Comparison of ENCODE assay signal across 8 mouse cellular contexts in genomic region chr4:126105131-126105783, GRCm38 (mm10). TPM values are rescaled to one million over a fixed set of nuclear protein-coding genes. Genes with fewer than 3 reads are reported as not detected.
A peak's percentile ranks its signal among the peaks of the same experiment; 100 is the strongest.
DNase-seq lines count a peak whose midpoint lies in the region; ATAC-seq and TF ChIP-seq lines count a peak whose summit lies in the region.

No protein-coding gene starts in this region.

- peak overlapping the region; percentile 27 for H3ac ChIP-seq in C2C12 (ENCODE audit: control insufficient read depth, insufficient read length, low read depth)

- DNase-seq in gastrocnemius, adult 2 months: no peak
- DNase-seq in gastrocnemius, adult 18-20 months (ENCODE audit: low spot score): no peak
- no peak for DNase-seq in forebrain, postnatal 0 days
- DNase-seq in thymus, postnatal 10 days (ENCODE audit: low spot score in 2 of 2): no peak
- no peak for DNase-seq in spleen, postnatal 4 days (ENCODE audit: low spot score in 2 of 2)

- peak overlapping the region; percentile 85 for H3K4me2 ChIP-seq in forebrain, postnatal 0 days (ENCODE audit: low read depth)
- H3K4me2 ChIP-seq in liver, embryonic 16.5 days (ENCODE audit: low read depth, low read length): peak overlapping the region; percentile 99

- peak overlapping the region; percentile 97 for H3K27ac ChIP-seq in gastrocnemius, adult 2 months
- H3K27ac ChIP-seq in forebrain, postnatal 0 days (ENCODE audit: low read depth, low read length): no peak overlapping the region
- H3K27ac ChIP-seq in liver, embryonic 16.5 days (ENCODE audit: low read length): no peak overlapping the region; the same call in 1 of the 2 replicates

- no peaks in the 10 kb centered on the region for H3K27me3 ChIP-seq in C2C12 (ENCODE audit: control insufficient read depth, insufficient read depth, insufficient read length)
- H3K27me3 ChIP-seq in forebrain, postnatal 0 days (ENCODE audit: insufficient read depth, low read length): no peaks in the 10 kb centered on the region
- H3K27me3 ChIP-seq in liver, embryonic 16.5 days (ENCODE audit: control insufficient read depth, insufficient read depth, low read depth, low read length): no peaks in the 10 kb centered on the region

- peaks cover 67% of the 10 kb centered on the region for H3K79me2 ChIP-seq in C2C12 (ENCODE audit: control insufficient read depth, insufficient read depth)

- peaks cover 46% of the 10 kb centered on the region for H3K79me3 ChIP-seq in C2C12 (ENCODE audit: low read depth)

- peak overlapping the region; percentile 15; the same call in 1 of the 2 replicates for H3K9ac ChIP-seq in forebrain, postnatal 0 days
- H3K9ac ChIP-seq in liver, embryonic 16.5 days (ENCODE audit: low read depth, low read length): no peak overlapping the region

- no peak for ATAC-seq in forebrain, postnatal 0 days
- ATAC-seq in liver, embryonic 16.5 days (ENCODE audit: low read depth): no peak
- no peak for ATAC-seq in activated CD4-positive, CD25-positive, alpha-beta regulatory T cell, adult 4 months

- TF ChIP-seq CTCF in gastrocnemius, adult 2 months (IDR thresholded peaks at IDR 0.05): no peak
- no peak for TF ChIP-seq CTCF in C2C12 (IDR thresholded peaks at IDR 0.05; ENCODE audit: control insufficient read depth, insufficient read depth, insufficient read length)
- no peak for TF ChIP-seq CTCF in forebrain, postnatal 0 days (IDR thresholded peaks at IDR 0.05; ENCODE audit: low read depth)

- H3K9me3 ChIP-seq in forebrain, postnatal 0 days (ENCODE audit: low read length): no peaks in the 10 kb centered on the region
- H3K9me3 ChIP-seq in liver, embryonic 16.5 days (replicated peaks; ENCODE audit: control insufficient read depth, low read length): no peaks in the 10 kb centered on the region

- H3K4me1 ChIP-seq in forebrain, postnatal 0 days (ENCODE audit: insufficient read depth): peaks cover 28% of the 10 kb centered on the region
- peaks cover 66% of the 10 kb centered on the region for H3K4me1 ChIP-seq in liver, embryonic 16.5 days (ENCODE audit: control insufficient read depth, low read depth, low read length)

- H3K36me3 ChIP-seq in C2C12 (ENCODE audit: control insufficient read depth, insufficient read depth): no peaks in the 10 kb centered on the region
- no peaks in the 10 kb centered on the region for H3K36me3 ChIP-seq in forebrain, postnatal 0 days (ENCODE audit: insufficient read depth)
- no peaks in the 10 kb centered on the region for H3K36me3 ChIP-seq in liver, embryonic 16.5 days (ENCODE audit: control insufficient read depth, insufficient read depth)

- 51% methylated on average over 7 of the region's 7 CpGs for WGBS in forebrain, postnatal 0 days
- 65% methylated on average over 7 of the region's 7 CpGs for WGBS in liver, embryonic 16.5 days (ENCODE audit: insufficient replicate concordance)

- intact Hi-C loops in gastrocnemius, adult 2 months (cut with DNase I): no loop called here

- peak overlapping the region; percentile 86 for H3K4me3 ChIP-seq in gastrocnemius, adult 2 months
- peak overlapping the region; percentile 77 for H3K4me3 ChIP-seq in C2C12 (ENCODE audit: insufficient read depth, poor library complexity, severe bottlenecking)
- H3K4me3 ChIP-seq in forebrain, postnatal 0 days (ENCODE audit: low read depth, low read length): peak overlapping the region; percentile 93; the same call in 1 of the 2 replicates
- peak overlapping the region; percentile 94 for H3K4me3 ChIP-seq in liver, embryonic 16.5 days (ENCODE audit: low read depth, low read length)

TF ChIP-seq in C2C12, 6 proteins besides CTCF, POLR2A, EP300 and RAD21:
- TF ChIP-seq FOSL1 (IDR thresholded peaks at IDR 0.05; ENCODE audit: insufficient read depth, low read length, poor library complexity, severe bottlenecking) (no peak), USF1 (IDR thresholded peaks at IDR 0.05; ENCODE audit: low read depth) (no peak)

RNA-seq across cellular contexts. Expression of gene Stk40, which starts 1.5 kb away (rescaled TPM):
- 100 to 1,000 TPM; 102 to 108 TPM for total RNA-seq in gastrocnemius, adult 2 months (2021)
- 100 to 1,000 TPM; 113 to 127 TPM for total RNA-seq in gastrocnemius, adult 18-20 months (2021)
- polyA plus RNA-seq in C2C12 (2012; fragmentation: generic; extraction: Trizol): 11.0 TPM
- total RNA-seq in forebrain, postnatal 0 days (2014; rRNA removed): 11.7 and 19.6 TPM in 2 replicates
- 13.3 and 14.9 TPM in 2 replicates for polyA plus RNA-seq in forebrain, postnatal 0 days (2015; fragmentation: Nextera tagmentation; extraction: Ambion mirVana)
- polyA plus RNA-seq in liver, embryonic 16.5 days (2015; fragmentation: Nextera tagmentation; extraction: Ambion mirVana): 12.7 and 12.9 TPM in 2 replicates
- polyA plus RNA-seq in activated CD4-positive, CD25-positive, alpha-beta regulatory T cell, adult 4 months (2017; shearing (Covaris generic)): 10 to 100 TPM; 15.5 to 20.4 TPM

RNA-seq across cellular contexts. Expression of gene Lsm10, which starts 8.8 kb away (rescaled TPM):
- 1 to 10 TPM; 7.3 to 7.4 TPM for total RNA-seq in gastrocnemius, adult 2 months (2021)
- total RNA-seq in gastrocnemius, adult 18-20 months (2021): 10 to 100 TPM in 1 of 2 experiments, 1 to 10 TPM in 1; 7.4 to 10.8 TPM
- polyA plus RNA-seq in C2C12 (2012; fragmentation: generic; extraction: Trizol): 37.9 TPM
- total RNA-seq in forebrain, postnatal 0 days (2014; rRNA removed): 36.1 and 37.1 TPM in 2 replicates
- 54.5 and 59.5 TPM in 2 replicates for polyA plus RNA-seq in forebrain, postnatal 0 days (2015; fragmentation: Nextera tagmentation; extraction: Ambion mirVana)
- polyA plus RNA-seq in liver, embryonic 16.5 days (2015; fragmentation: Nextera tagmentation; extraction: Ambion mirVana): 23.3 and 25.3 TPM in 2 replicates
- polyA plus RNA-seq in activated CD4-positive, CD25-positive, alpha-beta regulatory T cell, adult 4 months (2017; shearing (Covaris generic)): 10 to 100 TPM; 67.3 to 70.5 TPM

RNA-seq across cellular contexts. Expression of gene Eva1b, which starts 42.3 kb away (rescaled TPM):
- 1 to 10 TPM; 2.9 to 4.4 TPM for total RNA-seq in gastrocnemius, adult 2 months (2021)
- total RNA-seq in gastrocnemius, adult 18-20 months (2021): 1 to 10 TPM; 2.1 to 3.3 TPM
- 51.6 TPM for polyA plus RNA-seq in C2C12 (2012; fragmentation: generic; extraction: Trizol)
- 12.9 and 14.4 TPM in 2 replicates for total RNA-seq in forebrain, postnatal 0 days (2014; rRNA removed)
- polyA plus RNA-seq in forebrain, postnatal 0 days (2015; fragmentation: Nextera tagmentation; extraction: Ambion mirVana): 10.6 and 12.6 TPM in 2 replicates
- polyA plus RNA-seq in liver, embryonic 16.5 days (2015; fragmentation: Nextera tagmentation; extraction: Ambion mirVana): 11.6 and 13.0 TPM in 2 replicates
- polyA plus RNA-seq in activated CD4-positive, CD25-positive, alpha-beta regulatory T cell, adult 4 months (2017; shearing (Covaris generic)): 10 to 100 TPM; 18.8 to 19.0 TPM

RNA-seq across cellular contexts. Expression of gene Oscp1, which starts 46.9 kb away (rescaled TPM):
- 1 to 10 TPM; 2.3 to 3.7 TPM for total RNA-seq in gastrocnemius, adult 2 months (2021)
- total RNA-seq in gastrocnemius, adult 18-20 months (2021): 1 to 10 TPM; 3.1 TPM
- 11.1 TPM for polyA plus RNA-seq in C2C12 (2012; fragmentation: generic; extraction: Trizol)
- 30.8 and 32.8 TPM in 2 replicates for total RNA-seq in forebrain, postnatal 0 days (2014; rRNA removed)
- polyA plus RNA-seq in forebrain, postnatal 0 days (2015; fragmentation: Nextera tagmentation; extraction: Ambion mirVana): 37.4 and 43.7 TPM in 2 replicates
- 1.4 TPM in 2 replicates for polyA plus RNA-seq in liver, embryonic 16.5 days (2015; fragmentation: Nextera tagmentation; extraction: Ambion mirVana)
- under 1 TPM; 0.47 to 0.69 TPM for polyA plus RNA-seq in activated CD4-positive, CD25-positive, alpha-beta regulatory T cell, adult 4 months (2017; shearing (Covaris generic))

RNA-seq across cellular contexts. Expression of gene Sh3d21, which starts 58.0 kb away (rescaled TPM):
- 1 to 10 TPM in 1 of 2 experiments, under 1 TPM in 1; 0.97 to 1.2 TPM for total RNA-seq in gastrocnemius, adult 2 months (2021)
- total RNA-seq in gastrocnemius, adult 18-20 months (2021): under 1 TPM; 0.62 to 0.83 TPM
- polyA plus RNA-seq in C2C12 (2012; fragmentation: generic; extraction: Trizol): 0.27 TPM
- 1.0 and 2.1 TPM in 2 replicates for total RNA-seq in forebrain, postnatal 0 days (2014; rRNA removed)
- 1.4 and 1.7 TPM in 2 replicates for polyA plus RNA-seq in forebrain, postnatal 0 days (2015; fragmentation: Nextera tagmentation; extraction: Ambion mirVana)
- 1.1 and 1.4 TPM in 2 replicates for polyA plus RNA-seq in liver, embryonic 16.5 days (2015; fragmentation: Nextera tagmentation; extraction: Ambion mirVana)
- under 1 TPM in 1 of 2 experiments, not detected in 1; 0.92 TPM for polyA plus RNA-seq in activated CD4-positive, CD25-positive, alpha-beta regulatory T cell, adult 4 months (2017; shearing (Covaris generic))
